Mouse (Mus musculus): ENCODE data around the gene Gm9887. TPM values are rescaled to one million over a fixed set of nuclear protein-coding genes. Genes with fewer than 3 reads are reported as not detected.
"Not testable (repeated sequence)": the region's sequence is repeated elsewhere in the genome, so short reads cannot be mapped to it uniquely, and the experiment has no call there.

Gene Gm9887
- polyA plus RNA-seq, 1 experiment from 2014 or later: 0.56 TPM

- WGBS: 79% methylated on average over 7 of the region's 7 CpGs
- no peak for ATAC-seq
- Histone ChIP-seq H3K4me3 (ENCODE audit: low read length) (no peak overlapping the region), H3K4me2 (ENCODE audit: low read length) (no peak overlapping the region), H3K9me3 (ENCODE audit: control insufficient read depth, low read length) (no peaks in the 10 kb centered on the region; the same call in 1 of the 2 replicates), H3K9ac (ENCODE audit: low read depth, low read length) (no peak overlapping the region), H3K4me1 (ENCODE audit: control insufficient read depth, insufficient read depth, low read depth, low read length) (no peaks in the 10 kb centered on the region), H3K36me3 (ENCODE audit: control insufficient read depth, insufficient read depth, low read length) (no peaks in the 10 kb centered on the region), H3K27ac (ENCODE audit: low read depth, low read length) (no peak overlapping the region), H3K27me3 (replicated peaks; ENCODE audit: control insufficient read depth, insufficient read depth, low read length) (no peaks in the 10 kb centered on the region)
These were observed 17.9 kb upstream of the Gm9887 start for GRCm38 (mm10) chr12:69390000-69390698.

- Histone ChIP-seq H3K4me2 (ENCODE audit: low read length) (no peak overlapping the region), H3K4me1 (ENCODE audit: control insufficient read depth, insufficient read depth, low read depth, low read length) (no peaks in the 10 kb centered on the region), H3K27ac (ENCODE audit: low read depth, low read length) (no peak overlapping the region), H3K36me3 (ENCODE audit: control insufficient read depth, insufficient read depth, low read length) (no peaks in the 10 kb centered on the region), H3K9ac (ENCODE audit: low read depth, low read length) (no peak overlapping the region), H3K9me3 (ENCODE audit: control insufficient read depth, low read length) (no peaks in the 10 kb centered on the region), H3K4me3 (ENCODE audit: low read length) (no peak overlapping the region), H3K27me3 (replicated peaks; ENCODE audit: control insufficient read depth, insufficient read depth, low read length) (no peaks in the 10 kb centered on the region)
- ATAC-seq: no peak
- 68% methylated on average over 7 of the region's 7 CpGs for WGBS
These were observed 17.1 kb upstream of the Gm9887 start for GRCm38 (mm10) chr12:69389273-69389938.

- 96% methylated on average over 10 of the region's 10 CpGs for WGBS
- H3K4me1 ChIP-seq (ENCODE audit: control insufficient read depth, insufficient read depth, low read depth, low read length): no peaks in the 10 kb centered on the region
- no peak overlapping the region for H3K9ac ChIP-seq (ENCODE audit: low read depth, low read length)
- no peak overlapping the region for H3K27ac ChIP-seq (ENCODE audit: low read depth, low read length)
- ATAC-seq: no peak
- H3K36me3 ChIP-seq (ENCODE audit: control insufficient read depth, insufficient read depth, low read length): no peaks in the 10 kb centered on the region
- H3K4me2 ChIP-seq (ENCODE audit: low read length): no peak overlapping the region
- no peak overlapping the region for H3K4me3 ChIP-seq (ENCODE audit: low read length)
- no peaks in the 10 kb centered on the region for H3K27me3 ChIP-seq (replicated peaks; ENCODE audit: control insufficient read depth, insufficient read depth, low read length)
- no peaks in the 10 kb centered on the region for H3K9me3 ChIP-seq (ENCODE audit: control insufficient read depth, low read length)
These were observed 16.1 kb upstream of the Gm9887 start for GRCm38 (mm10) chr12:69388321-69388869.

- not testable (repeated sequence) for ATAC-seq; H3K9ac ChIP-seq (ENCODE audit: low read depth, low read length); H3K27me3 ChIP-seq (replicated peaks; ENCODE audit: control insufficient read depth, insufficient read depth, low read length); H3K27ac ChIP-seq (ENCODE audit: low read depth, low read length); H3K4me2 ChIP-seq (ENCODE audit: low read length); H3K4me3 ChIP-seq (ENCODE audit: low read length); H3K9me3 ChIP-seq (ENCODE audit: control insufficient read depth, low read length); H3K36me3 ChIP-seq (ENCODE audit: control insufficient read depth, insufficient read depth, low read length); H3K4me1 ChIP-seq (ENCODE audit: control insufficient read depth, insufficient read depth, low read depth, low read length)
- WGBS: 43% methylated on average over 12 of the region's 12 CpGs
These were observed 14.0 kb upstream of the Gm9887 start for GRCm38 (mm10) chr12:69386281-69386732.

GRCm38 (mm10) chr12:69385542-69386280 lies 13.5 kb upstream of the Gm9887 start:
- H3K9ac ChIP-seq (ENCODE audit: low read depth, low read length): no peak overlapping the region
- ATAC-seq: no peak
- no peaks in the 10 kb centered on the region for H3K36me3 ChIP-seq (ENCODE audit: control insufficient read depth, insufficient read depth, low read length)
- H3K27ac ChIP-seq (ENCODE audit: low read depth, low read length): no peak overlapping the region
- WGBS: 71% methylated on average over 6 of the region's 6 CpGs
- H3K4me1 ChIP-seq (ENCODE audit: control insufficient read depth, insufficient read depth, low read depth, low read length): no peaks in the 10 kb centered on the region
- no peaks in the 10 kb centered on the region for H3K9me3 ChIP-seq (ENCODE audit: control insufficient read depth, low read length)
- H3K4me3 ChIP-seq (ENCODE audit: low read length): no peak overlapping the region
- H3K27me3 ChIP-seq (replicated peaks; ENCODE audit: control insufficient read depth, insufficient read depth, low read length): no peaks in the 10 kb centered on the region
- H3K4me2 ChIP-seq (ENCODE audit: low read length): no peak overlapping the region

GRCm38 (mm10) chr12:69384606-69385005 lies 12.3 kb upstream of the Gm9887 start:
- Histone ChIP-seq H3K36me3 (ENCODE audit: control insufficient read depth, insufficient read depth, low read length) (no peaks in the 10 kb centered on the region), H3K4me2 (ENCODE audit: low read length) (no peak overlapping the region), H3K27me3 (replicated peaks; ENCODE audit: control insufficient read depth, insufficient read depth, low read length) (no peaks in the 10 kb centered on the region), H3K27ac (ENCODE audit: low read depth, low read length) (no peak overlapping the region), H3K9ac (ENCODE audit: low read depth, low read length) (no peak overlapping the region), H3K9me3 (ENCODE audit: control insufficient read depth, low read length) (no peaks in the 10 kb centered on the region), H3K4me1 (ENCODE audit: control insufficient read depth, insufficient read depth, low read depth, low read length) (no peaks in the 10 kb centered on the region), H3K4me3 (ENCODE audit: low read length) (no peak overlapping the region)
- 92% methylated on average over 5 of the region's 5 CpGs for WGBS
- ATAC-seq: no peak

GRCm38 (mm10) chr12:69382880-69383279 lies 10.6 kb upstream of the Gm9887 start:
- no peaks in the 10 kb centered on the region for H3K4me1 ChIP-seq (ENCODE audit: control insufficient read depth, insufficient read depth, low read depth, low read length)
- no peaks in the 10 kb centered on the region for H3K9me3 ChIP-seq (ENCODE audit: control insufficient read depth, low read length)
- WGBS: 97% methylated on average over 1 of the region's 1 CpGs
- no peaks in the 10 kb centered on the region for H3K36me3 ChIP-seq (ENCODE audit: control insufficient read depth, insufficient read depth, low read length)
- ATAC-seq: no peak
- no peak overlapping the region for H3K9ac ChIP-seq (ENCODE audit: low read depth, low read length)
- no peak overlapping the region for H3K4me3 ChIP-seq (ENCODE audit: low read length)
- no peak overlapping the region for H3K4me2 ChIP-seq (ENCODE audit: low read length)
- H3K27ac ChIP-seq (ENCODE audit: low read depth, low read length): no peak overlapping the region
- no peaks in the 10 kb centered on the region for H3K27me3 ChIP-seq (replicated peaks; ENCODE audit: control insufficient read depth, insufficient read depth, low read length)

GRCm38 (mm10) chr12:69378558-69379454 lies 6.5 kb upstream of the Gm9887 start:
- no peaks in the 10 kb centered on the region for H3K36me3 ChIP-seq (ENCODE audit: control insufficient read depth, insufficient read depth, low read length)
- H3K27ac ChIP-seq (ENCODE audit: low read depth, low read length): no peak overlapping the region
- peaks cover 7% of the 10 kb centered on the region for H3K4me1 ChIP-seq (ENCODE audit: control insufficient read depth, insufficient read depth, low read depth, low read length)
- H3K9ac ChIP-seq (ENCODE audit: low read depth, low read length): no peak overlapping the region
- no peak overlapping the region for H3K4me2 ChIP-seq (ENCODE audit: low read length)
- no peak overlapping the region for H3K4me3 ChIP-seq (ENCODE audit: low read length)
- 91% methylated on average over 11 of the region's 11 CpGs for WGBS
- no peaks in the 10 kb centered on the region for H3K27me3 ChIP-seq (replicated peaks; ENCODE audit: control insufficient read depth, insufficient read depth, low read length)
- no peak for ATAC-seq
- H3K9me3 ChIP-seq (ENCODE audit: control insufficient read depth, low read length): no peaks in the 10 kb centered on the region

Data from hindbrain, embryonic 16.5 days (tissue).